Mouse (Mus musculus) liver, embryonic 13.5 days (tissue): ENCODE data around the gene Atg4d. TPM values are rescaled to one million over a fixed set of nuclear protein-coding genes. Genes with fewer than 3 reads are reported as not detected.
A peak's percentile ranks its signal among the peaks of the same experiment; 100 is the strongest.
"Not testable (repeated sequence)": the region's sequence is repeated elsewhere in the genome, so short reads cannot be mapped to it uniquely, and the experiment has no call there.

ENCODE experiments used
- ATAC-seq: fragments of 200-750 bp; cut with Nextera tagmentation; 2 replicates; pipeline ENCODE4 v1.8.0; 2017; ENCODE audit warnings: low read depth, mild to moderate bottlenecking, moderate number of reproducible peaks, moderate library complexity
- DNase-seq: peaks from one replicate; pipeline ENCODE4 v3.0.0; 2022
- H3K27ac ChIP-seq: fragments of 300-500 bp; sonication (generic); 2 replicates; pipeline ENCODE4 v1.5.1; 2015; ENCODE audit warnings: moderate library complexity, mild to moderate bottlenecking, inconsistent platforms
- H3K27me3 ChIP-seq: fragments of 300-500 bp; sonication (generic); 2 replicates; pipeline ENCODE4 v1.6.1; 2015; ENCODE audit warnings: mild to moderate bottlenecking, inconsistent platforms
- H3K36me3 ChIP-seq: fragments of 300-500 bp; sonication (generic); 2 replicates; pipeline ENCODE4 v1.6.1; 2015; ENCODE audit warnings: mild to moderate bottlenecking, inconsistent platforms
- H3K4me1 ChIP-seq: fragments of 300-500 bp; sonication (generic); replicated peaks from 2 replicates; pipeline ENCODE4 v1.6.1; 2015; ENCODE audit warnings: inconsistent platforms
- H3K4me2 ChIP-seq: fragments of 300-500 bp; sonication (generic); 2 replicates; pipeline ENCODE4 v1.6.1; 2015; ENCODE audit warnings: inconsistent platforms, mild to moderate bottlenecking, moderate library complexity
- H3K4me3 ChIP-seq: fragments of 300-500 bp; sonication (generic); replicated peaks from 2 replicates; pipeline ENCODE4 v1.5.1; 2015; ENCODE audit warnings: mild to moderate bottlenecking, inconsistent platforms
- H3K9ac ChIP-seq: fragments of 300-500 bp; sonication (generic); 2 replicates; pipeline ENCODE4 v1.6.1; 2015; ENCODE audit warnings: mild to moderate bottlenecking, inconsistent platforms
- H3K9me3 ChIP-seq: fragments of 300-500 bp; sonication (generic); replicated peaks from 2 replicates; pipeline ENCODE4 v1.6.1; 2016; ENCODE audit warnings: inconsistent platforms
- WGBS: fragments of 180-500 bp; shearing (Covaris S2); methylation state at CpG from one replicate; pipeline ENCODE4 v1.1.7; 2015; ENCODE audit not compliant: insufficient replicate concordance; 5-methylcytosine and 5-hydroxymethylcytosine counted together
- polyA plus RNA-seq: library from polyadenylated mRNA; unstranded; fragments of >200 nt; fragmentation: Nextera tagmentation; extraction: Ambion mirVana; gene quantifications from 2 replicates; pipeline ENCODE4 v1.2.1, GENCODE M21; 2015

The Atg4d gene
- polyA plus RNA-seq, 1 experiment from 2014 or later: 85.5 TPM

GRCm38 (mm10) chr9:21243826-21244427 lies 21.2 kb upstream of the Atg4d start:
- Histone ChIP-seq H3K4me3 (peak overlapping the region; percentile 48), H3K4me2 (peak overlapping the region; percentile 63), H3K9ac (no peak overlapping the region), H3K4me1 (peaks cover 43% of the 10 kb centered on the region), H3K27me3 (peaks cover 74% of the 10 kb centered on the region), H3K9me3 (no peaks in the 10 kb centered on the region), H3K36me3 (no peaks in the 10 kb centered on the region), H3K27ac (no peak overlapping the region)
- 6% methylated on average over 42 of the region's 42 CpGs for WGBS
- ATAC-seq (no peak), DNase-seq (no peak)

GRCm38 (mm10) chr9:21244428-21245112 lies 20.5 kb upstream of the Atg4d start:
- Histone ChIP-seq H3K4me1 (peaks cover 43% of the 10 kb centered on the region), H3K9me3 (no peaks in the 10 kb centered on the region), H3K27ac (no peak overlapping the region), H3K4me2 (peak overlapping the region; percentile 63), H3K4me3 (peak overlapping the region; percentile 48), H3K36me3 (no peaks in the 10 kb centered on the region), H3K27me3 (peaks cover 81% of the 10 kb centered on the region), H3K9ac (0 out of 2 replicates have a peak overlapping the region, but pooled peaks have one; percentile 33)
- WGBS: 1% methylated on average over 72 of the region's 72 CpGs
- DNase-seq (no peak), ATAC-seq (no peak)

- H3K9ac ChIP-seq: 0 out of 2 replicates have a peak overlapping the region, but pooled peaks have one; percentile 33
- H3K27ac ChIP-seq: no peak overlapping the region
- H3K27me3 ChIP-seq: peaks cover 86% of the 10 kb centered on the region
- ATAC-seq (no peak), DNase-seq (no peak)
- no peaks in the 10 kb centered on the region for H3K36me3 ChIP-seq
- no peaks in the 10 kb centered on the region for H3K9me3 ChIP-seq
- 3% methylated on average over 16 of the region's 16 CpGs for whole genome bisulfite sequencing
- peak overlapping the region; percentile 63 for H3K4me2 ChIP-seq
- peaks cover 43% of the 10 kb centered on the region for H3K4me1 ChIP-seq
- peak overlapping the region; percentile 48 for H3K4me3 ChIP-seq
Measured at GRCm38 (mm10) chr9:21245113-21245487, 20.0 kb upstream of the Atg4d start.

- Histone ChIP-seq H3K4me3 (no peak overlapping the region), H3K36me3 (no peaks in the 10 kb centered on the region), H3K9me3 (no peaks in the 10 kb centered on the region), H3K27ac (no peak overlapping the region), H3K27me3 (peaks cover 98% of the 10 kb centered on the region), H3K4me2 (no peak overlapping the region), H3K9ac (no peak overlapping the region), H3K4me1 (peaks cover 36% of the 10 kb centered on the region)
- 63% methylated on average over 1 of the region's 1 CpGs for whole genome bisulfite sequencing
- DNase-seq (no peak), ATAC-seq (no peak)
Measured at GRCm38 (mm10) chr9:21246342-21246741, 18.8 kb upstream of the Atg4d start.

- H3K4me2 ChIP-seq: peak within 1 kb of the TSS; percentile 58
- peaks cover 95% of the 10 kb centered on the region for H3K27me3 ChIP-seq
- ATAC-seq (no peak), DNase-seq (no peak)
- H3K4me1 ChIP-seq: peaks cover 36% of the 10 kb centered on the region
- H3K9ac ChIP-seq: 0 out of 2 replicates have a peak within 1 kb of the TSS, but pooled peaks have one; percentile 29
- H3K4me3 ChIP-seq: peak within 1 kb of the TSS; percentile 36
- H3K9me3 ChIP-seq: no peaks in the 10 kb centered on the region
- H3K36me3 ChIP-seq: no peaks in the 10 kb centered on the region
- 3% methylated on average over 30 of the region's 30 CpGs for WGBS
- no peak within 1 kb of the TSS for H3K27ac ChIP-seq
Measured at GRCm38 (mm10) chr9:21248326-21248725, 16.8 kb upstream of the Atg4d start, which contains the start of gene S1pr5. S1pr5 (minus strand) TSS chr9:21248443.

- Histone ChIP-seq H3K9ac (no peak overlapping the region), H3K4me1 (peaks cover 27% of the 10 kb centered on the region), H3K27ac (no peak overlapping the region), H3K9me3 (no peaks in the 10 kb centered on the region), H3K27me3 (peaks cover 79% of the 10 kb centered on the region), H3K4me2 (no peak overlapping the region), H3K4me3 (no peak overlapping the region), H3K36me3 (no peaks in the 10 kb centered on the region)
- WGBS: 27% methylated on average over 17 of the region's 17 CpGs
- ATAC-seq (peak; percentile 24; the same call in 1 of the 2 replicates), DNase-seq (no peak)
Measured at GRCm38 (mm10) chr9:21249629-21250508, 15.2 kb upstream of the Atg4d start.

- Histone ChIP-seq H3K36me3 (no peaks in the 10 kb centered on the region), H3K4me2 (no peak overlapping the region), H3K4me1 (peaks cover 24% of the 10 kb centered on the region), H3K27ac (no peak overlapping the region), H3K9me3 (no peaks in the 10 kb centered on the region), H3K9ac (no peak overlapping the region), H3K27me3 (peaks cover 73% of the 10 kb centered on the region), H3K4me3 (no peak overlapping the region)
- 47% methylated on average over 2 of the region's 2 CpGs for WGBS
- ATAC-seq (no peak), DNase-seq (no peak)
Measured at GRCm38 (mm10) chr9:21250509-21250908, 14.6 kb upstream of the Atg4d start.

GRCm38 (mm10) chr9:21251116-21251735 lies 13.9 kb upstream of the Atg4d start:
- WGBS: 63% methylated on average over 13 of the region's 13 CpGs

GRCm38 (mm10) chr9:21254690-21255089 lies 10.4 kb upstream of the Atg4d start:
- H3K27ac ChIP-seq: no peak overlapping the region
- H3K36me3 ChIP-seq: no peaks in the 10 kb centered on the region
- no peak overlapping the region for H3K4me3 ChIP-seq
- H3K4me2 ChIP-seq: no peak overlapping the region
- no peak overlapping the region for H3K9ac ChIP-seq
- no peaks in the 10 kb centered on the region for H3K9me3 ChIP-seq
- DNase-seq: no peak
- peaks cover 40% of the 10 kb centered on the region for H3K27me3 ChIP-seq
- ATAC-seq: no peak
- H3K4me1 ChIP-seq: peaks cover 10% of the 10 kb centered on the region

More at GRCm38 (mm10) chr9:21251116-21251735, 13.9 kb upstream of the Atg4d start:
- Histone ChIP-seq H3K27me3 (peaks cover 66% of the 10 kb centered on the region), H3K27ac (no peak overlapping the region), H3K36me3 (no peaks in the 10 kb centered on the region), H3K4me3 (no peak overlapping the region), H3K9ac (no peak overlapping the region), H3K9me3 (no peaks in the 10 kb centered on the region), H3K4me1 (peaks cover 24% of the 10 kb centered on the region), H3K4me2 (no peak overlapping the region)
- no peak for DNase-seq
- no peak for ATAC-seq

GRCm38 (mm10) chr9:21256349-21256748 lies 8.7 kb upstream of the Atg4d start:
- not testable (repeated sequence) for H3K4me2 ChIP-seq, ATAC-seq, H3K9me3 ChIP-seq, H3K4me1 ChIP-seq, H3K27ac ChIP-seq, DNase-seq, H3K9ac ChIP-seq, H3K4me3 ChIP-seq, H3K36me3 ChIP-seq
- peaks cover 23% of the 10 kb centered on the region for H3K27me3 ChIP-seq
- 45% methylated on average over 4 of the region's 4 CpGs for WGBS
